ENCODE assay signal across 9 mouse cellular contexts in the genomic region with DNA sequence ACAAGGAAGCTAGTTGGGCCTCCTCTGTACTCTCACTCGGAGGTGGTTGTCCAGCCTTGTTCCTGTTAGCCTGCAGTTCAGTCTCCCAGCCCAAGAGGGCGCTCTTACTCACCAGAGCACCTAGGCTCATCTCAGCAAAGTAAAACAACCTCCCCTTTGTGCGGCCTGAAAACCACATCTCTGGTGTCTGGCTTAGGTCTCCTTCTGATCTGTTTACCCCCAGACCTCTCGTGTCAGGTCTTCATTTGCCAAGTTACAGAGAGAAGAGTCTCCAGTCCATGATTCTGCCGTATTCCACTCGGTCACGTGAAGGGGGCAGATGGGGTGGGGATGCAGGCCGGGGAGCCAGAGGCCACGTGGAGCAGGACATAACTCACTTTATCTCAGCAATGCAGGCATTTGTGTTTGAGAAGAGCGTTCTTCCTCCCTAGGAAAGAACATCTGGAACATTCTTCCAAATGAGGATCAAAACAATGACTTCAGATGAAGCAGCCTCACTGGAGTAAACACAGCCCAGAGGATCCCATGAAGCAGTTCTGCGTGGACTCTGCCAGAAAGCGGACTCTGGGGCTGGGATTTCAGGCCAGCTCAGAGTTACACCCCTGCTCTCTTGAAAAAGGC. TPM values are rescaled to one million over a fixed set of nuclear protein-coding genes. Genes with fewer than 3 reads are reported as not detected.
A peak's percentile ranks its signal among the peaks of the same experiment; 100 is the strongest.
DNase-seq lines count a peak whose midpoint lies in the region; ATAC-seq and TF ChIP-seq lines count a peak whose summit lies in the region.
"Had no signal": no experiment of that assay in that cellular context is flagged by ENCODE, and none has a peak within 500 bp of the region (broad histone marks: within the 10 kb centered on the region; RNA-seq: fewer than 3 reads in every experiment).

No protein-coding gene starts in this region.

- H3K4me1 ChIP-seq in ES-E14 (ENCODE audit: control insufficient read depth in 2 of 2, insufficient read depth in 2 of 2, low read length in 2 of 2, poor library complexity in 1 of 2), result no peaks in the 10 kb centered on the region; a peak in 1 of 4 replicates
- H3K4me1 ChIP-seq in embryonic facial prominence, embryonic 14.5 days (ENCODE audit: control insufficient read depth, insufficient read depth, low read length), result peaks cover 18% of the 10 kb centered on the region

- no peak overlapping the region for H3K27ac ChIP-seq in ES-E14 (ENCODE audit: insufficient read depth, low read depth, low read length, poor library complexity, severe bottlenecking)
- H3K27ac ChIP-seq in embryonic facial prominence, embryonic 14.5 days (replicated peaks; ENCODE audit: low read depth, low read length), result peak overlapping the region; percentile 79
- H3K27ac ChIP-seq: midbrain, embryonic 12.5 days had no signal

- intact Hi-C loops in heart, postnatal 14 days (cut with DNase I), result loop anchor here (1.0 to 5.0 kb wide), 4 partner anchors 41 to 161 kb away; no protein-coding TSS in a partner anchor

- peak; percentile 23; the same call in 1 of the 2 replicates for ATAC-seq in embryonic facial prominence, embryonic 14.5 days (ENCODE audit: low read depth)
- no peak for ATAC-seq in activated CD4-positive, CD25-positive, alpha-beta regulatory T cell, adult 4 months

- no peaks in the 10 kb centered on the region for H3K9me3 ChIP-seq in ES-E14 (ENCODE audit: control insufficient read depth, insufficient read depth, low read depth, low read length)
- H3K9me3 ChIP-seq in embryonic facial prominence, embryonic 14.5 days (ENCODE audit: control insufficient read depth, low read length), result no peaks in the 10 kb centered on the region
- H3K9me3 ChIP-seq: midbrain, embryonic 12.5 days had no signal

- DNase-seq in ES-E14 (ENCODE audit: low read depth, low spot score), result peak; percentile 72
- DNase-seq in adrenal gland, postnatal 36 days, result peak; percentile 80 to 85
- peak; percentile 61 for DNase-seq in embryonic facial prominence, embryonic 14.5 days (ENCODE audit: low spot score)
- DNase-seq in heart, postnatal 14 days, result peak; percentile 83 to 86
- peak; percentile 53 for DNase-seq in layer of hippocampus, adult 9-11 months
- DNase-seq in lung, postnatal 4 days, result peak; percentile 81 to 86
- DNase-seq in spleen, adult 12 weeks (ENCODE audit: low spot score), result peak; percentile 8

- no peak overlapping the region for H3K4me2 ChIP-seq in embryonic facial prominence, embryonic 14.5 days (ENCODE audit: low read depth, low read length)
- H3K4me2 ChIP-seq: midbrain, embryonic 12.5 days had no signal

- WGBS in embryonic facial prominence, embryonic 14.5 days, result 37% methylated on average over 12 of the region's 12 CpGs

- no peak overlapping the region for H3K4me3 ChIP-seq in ES-E14 (ENCODE audit: insufficient read depth in 1 of 2, low read depth in 1 of 2, low read length in 2 of 2, poor library complexity in 1 of 2, severe bottlenecking in 1 of 2)
- no peak overlapping the region for H3K4me3 ChIP-seq in embryonic facial prominence, embryonic 14.5 days (ENCODE audit: low read depth, low read length)
- H3K4me3 ChIP-seq: midbrain, embryonic 12.5 days had no signal

- no peak overlapping the region for H3K9ac ChIP-seq in ES-E14 (ENCODE audit: insufficient read depth, low read depth, low read length, poor library complexity, severe bottlenecking)
- H3K9ac ChIP-seq in embryonic facial prominence, embryonic 14.5 days (ENCODE audit: low read depth, low read length), result no peak overlapping the region
- H3K9ac ChIP-seq: midbrain, embryonic 12.5 days had no signal

- H3K27me3 ChIP-seq in embryonic facial prominence, embryonic 14.5 days (replicated peaks; ENCODE audit: control insufficient read depth, insufficient read depth, low read length), result no peaks in the 10 kb centered on the region
- H3K27me3 ChIP-seq: midbrain, embryonic 12.5 days had no signal

- in situ Hi-C loops in ES-E14 (cut with MboI; ENCODE audit: low sequenced_read_pairs in 2 of 2, unreplicated experiment in 2 of 2), result no loop called here

- no peaks in the 10 kb centered on the region for H3K36me3 ChIP-seq in ES-E14 (ENCODE audit: control insufficient read depth, insufficient read depth, low read length, poor library complexity, severe bottlenecking)
- H3K36me3 ChIP-seq in embryonic facial prominence, embryonic 14.5 days (ENCODE audit: control insufficient read depth, insufficient read depth, low read length), result no peaks in the 10 kb centered on the region
- H3K36me3 ChIP-seq: midbrain, embryonic 12.5 days had no signal

TF ChIP-seq in ES-E14, 5 proteins besides CTCF, POLR2A, EP300 and RAD21:
- TF ChIP-seq HCFC1 (IDR thresholded peaks at IDR 0.05; ENCODE audit: borderline replicate concordance, insufficient read depth, low read length), result no peak
- no peak for TF ChIP-seq MAFK (IDR thresholded peaks at IDR 0.05; ENCODE audit: insufficient read depth, low read depth, low read length)
- TF ChIP-seq CHD2 (IDR thresholded peaks at IDR 0.05; ENCODE audit: low read depth, low read length), result no peak
- no peak for TF ChIP-seq ZNF384 (IDR thresholded peaks at IDR 0.05; ENCODE audit: low read depth, low read length)
- peak; percentile 25; the same call in 1 of the 2 replicates for TF ChIP-seq ZC3H11A (IDR thresholded peaks at IDR 0.05; ENCODE audit: borderline replicate concordance, low read depth, low read length)

RNA-seq across cellular contexts. Expression of gene Lect2, which starts 27.5 kb away (rescaled TPM):
- not detected in 2 replicates for total RNA-seq in ES-E14 (2012; rRNA removed)
- total RNA-seq in adrenal gland, postnatal 36 days (2021), result not detected
- polyA plus RNA-seq in embryonic facial prominence, embryonic 14.5 days (2014; fragmentation: Nextera tagmentation; extraction: Ambion mirVana), result 0.21 TPM in 1 of 2 replicates, not detected in the other
- total RNA-seq in heart, postnatal 14 days (2021), result not detected
- polyA plus RNA-seq in activated CD4-positive, CD25-positive, alpha-beta regulatory T cell, adult 4 months (2017; shearing (Covaris generic)), result not detected
- polyA plus RNA-seq: midbrain, embryonic 12.5 days had no signal

RNA-seq across cellular contexts. Expression of gene Tgfbi, which starts 33.5 kb away (rescaled TPM):
- total RNA-seq in ES-E14 (2012; rRNA removed), result 16.6 and 37.4 TPM in 2 replicates
- 10 to 100 TPM; 33.1 to 50.2 TPM for total RNA-seq in adrenal gland, postnatal 36 days (2021)
- polyA plus RNA-seq in embryonic facial prominence, embryonic 14.5 days (2014; fragmentation: Nextera tagmentation; extraction: Ambion mirVana), result 60.1 and 79.9 TPM in 2 replicates
- total RNA-seq in heart, postnatal 14 days (2021), result 10 to 100 TPM; 17.1 to 22.3 TPM
- under 1 TPM; 0.28 to 0.44 TPM for polyA plus RNA-seq in activated CD4-positive, CD25-positive, alpha-beta regulatory T cell, adult 4 months (2017; shearing (Covaris generic))

RNA-seq across cellular contexts. Expression of gene Fbxl21, which starts 53.5 kb away (rescaled TPM):
- total RNA-seq in ES-E14 (2012; rRNA removed), result 0.58 and 1.2 TPM in 2 replicates
- total RNA-seq in adrenal gland, postnatal 36 days (2021), result 1 to 10 TPM; 2.0 to 5.5 TPM
- polyA plus RNA-seq in embryonic facial prominence, embryonic 14.5 days (2014; fragmentation: Nextera tagmentation; extraction: Ambion mirVana), result 1.6 and 1.7 TPM in 2 replicates
- under 1 TPM; 0.24 to 0.79 TPM for total RNA-seq in heart, postnatal 14 days (2021)
- 1 to 10 TPM in 1 of 2 experiments, under 1 TPM in 1; 0.87 to 1.6 TPM for polyA plus RNA-seq in activated CD4-positive, CD25-positive, alpha-beta regulatory T cell, adult 4 months (2017; shearing (Covaris generic))

Comparison
In these comparisons a context has a peak if more than half of its experiments do, and no peak if none do; other contexts are left out.
1. DNase-seq: peak in every context shown above with its lines; median percentile 84 in heart, postnatal 14 days; 84 in lung, postnatal 4 days; 82 in adrenal gland, postnatal 36 days; 72 in ES-E14; 61 in embryonic facial prominence, embryonic 14.5 days; 53 in layer of hippocampus, adult 9-11 months; 8 in spleen, adult 12 weeks.